Mouse (Mus musculus) liver, embryonic 14.5 days (tissue): Measurements from ENCODE around the gene Ppa2.

Source experiments
- CTCF ChIP-seq: IDR thresholded peaks from 2 replicates; pipeline ENCODE4 v1.5.1; 2016; ENCODE audit warnings: antibody characterized with exemption, low read depth, control low read depth
- EP300 ChIP-seq: IDR thresholded peaks from 2 replicates; pipeline ENCODE4 v1.6.1; 2016; ENCODE audit warnings: antibody characterized with exemption, low read depth

DNA sequence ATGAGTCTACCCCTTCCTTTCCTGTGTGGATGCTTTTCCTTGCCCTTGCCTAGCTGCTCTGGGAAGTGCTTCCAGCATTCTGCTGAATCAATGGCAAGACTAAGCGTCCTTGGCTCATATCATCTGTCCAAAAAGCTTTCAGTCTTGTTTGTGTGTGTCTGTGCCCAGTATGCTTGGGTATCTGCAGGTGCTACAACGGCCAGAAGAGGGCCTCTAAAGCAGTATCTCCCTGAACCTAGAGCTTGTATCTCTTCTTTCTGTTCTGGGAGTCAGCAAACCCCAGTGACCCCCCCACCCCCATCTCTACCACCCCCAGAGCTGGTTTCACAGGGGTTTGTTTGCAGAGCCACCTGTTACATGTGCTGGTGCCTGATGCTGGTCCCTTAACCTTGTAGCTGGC, 19.5 kb downstream of the Ppa2 start:
- TF ChIP-seq EP300 (no peak), CTCF (no peak)
